Mouse (Mus musculus): ENCODE measurements around the gene Kcne3. TPM values are rescaled to one million over a fixed set of nuclear protein-coding genes. Genes with fewer than 3 reads are reported as not detected.

The Kcne3 gene
- total and polyA plus RNA-seq, 3 experiments: 1.6 to 71.8 (median 21.8) TPM

- Histone ChIP-seq H3K9me3 (replicated peaks) (no peaks in the 10 kb centered on the region), H3K4me1 (ENCODE audit: insufficient read depth, low read depth, low read length) (peaks cover 79% of the 10 kb centered on the region), H3K36me3 (replicated peaks) (peaks cover 37% of the 10 kb centered on the region), H3K27me3 (ENCODE audit: insufficient read depth, low read length) (no peaks in the 10 kb centered on the region), H3K4me3 (ENCODE audit: low read depth, low read length) (peak overlapping the region; percentile 74)
- TF ChIP-seq TAL1 (conservative IDR thresholded peaks at IDR 0.05; ENCODE audit: low read depth, low read length): no peak
- TF ChIP-seq CTCF (IDR thresholded peaks at IDR 0.05; ENCODE audit: low read depth, low read length): no peak
- no peak for TF ChIP-seq GATA2 (IDR thresholded peaks at IDR 0.05; ENCODE audit: borderline replicate concordance, low read depth, low read length)
- TF ChIP-seq GATA1 (IDR thresholded peaks at IDR 0.05; ENCODE audit: borderline replicate concordance, low read length): no peak
- TF ChIP-seq POLR2AphosphoS5 (IDR thresholded peaks at IDR 0.05; ENCODE audit: insufficient replicate concordance, low read depth, low read length): no peak
- ATAC-seq (ENCODE audit: extremely low read depth, insufficient number of reproducible peaks, low FRiP score, poor library complexity, severe bottlenecking): no peak
- DNase-seq (ENCODE audit: low spot score): no peak
Measured at GRCm38 (mm10) chr7:100178891-100179233, 2.6 kb downstream of the Kcne3 start.

- TF ChIP-seq TAL1 (conservative IDR thresholded peaks at IDR 0.05; ENCODE audit: low read depth, low read length): peak; percentile 66
- TF ChIP-seq GATA2 (IDR thresholded peaks at IDR 0.05; ENCODE audit: borderline replicate concordance, low read depth, low read length): no peak
- Histone ChIP-seq H3K4me3 (ENCODE audit: low read depth, low read length) (peak overlapping the region; percentile 74), H3K27me3 (ENCODE audit: insufficient read depth, low read length) (no peaks in the 10 kb centered on the region), H3K4me1 (ENCODE audit: insufficient read depth, low read depth, low read length) (peaks cover 85% of the 10 kb centered on the region), H3K36me3 (replicated peaks) (peaks cover 42% of the 10 kb centered on the region), H3K9me3 (replicated peaks) (no peaks in the 10 kb centered on the region)
- DNase-seq (ENCODE audit: low spot score) (peak; percentile 35), ATAC-seq (ENCODE audit: extremely low read depth, insufficient number of reproducible peaks, low FRiP score, poor library complexity, severe bottlenecking) (peak; percentile 38; the same call in 1 of the 2 replicates)
Measured at GRCm38 (mm10) chr7:100179394-100179793, 3.1 kb downstream of the Kcne3 start.

GRCm38 (mm10) chr7:100179836-100180407, 3.6 kb downstream of the Kcne3 start:
- peak overlapping the region; percentile 74 for H3K4me3 ChIP-seq (ENCODE audit: low read depth, low read length)
- DNase-seq (ENCODE audit: low spot score) (no peak), ATAC-seq (ENCODE audit: extremely low read depth, insufficient number of reproducible peaks, low FRiP score, poor library complexity, severe bottlenecking) (no peak)
- no peaks in the 10 kb centered on the region for H3K27me3 ChIP-seq (ENCODE audit: insufficient read depth, low read length)
- no peak for TF ChIP-seq TAL1 (conservative IDR thresholded peaks at IDR 0.05; ENCODE audit: low read depth, low read length)
- H3K4me1 ChIP-seq (ENCODE audit: insufficient read depth, low read depth, low read length): peaks cover 86% of the 10 kb centered on the region
- H3K9me3 ChIP-seq (replicated peaks): no peaks in the 10 kb centered on the region
- H3K36me3 ChIP-seq (replicated peaks): peaks cover 47% of the 10 kb centered on the region

- Histone ChIP-seq H3K4me3 (ENCODE audit: low read depth, low read length) (no peak overlapping the region), H3K36me3 (replicated peaks) (peaks cover 54% of the 10 kb centered on the region), H3K4me1 (ENCODE audit: insufficient read depth, low read depth, low read length) (peaks cover 76% of the 10 kb centered on the region), H3K9me3 (replicated peaks) (no peaks in the 10 kb centered on the region), H3K27me3 (ENCODE audit: insufficient read depth, low read length) (no peaks in the 10 kb centered on the region)
- ATAC-seq (ENCODE audit: extremely low read depth, insufficient number of reproducible peaks, low FRiP score, poor library complexity, severe bottlenecking) (no peak), DNase-seq (ENCODE audit: low spot score) (no peak)
- TF ChIP-seq POLR2AphosphoS5 (IDR thresholded peaks at IDR 0.05; ENCODE audit: insufficient replicate concordance, low read depth, low read length): no peak
- TF ChIP-seq CTCF (IDR thresholded peaks at IDR 0.05; ENCODE audit: low read depth, low read length): no peak
- TF ChIP-seq GATA2 (IDR thresholded peaks at IDR 0.05; ENCODE audit: borderline replicate concordance, low read depth, low read length): no peak
- TF ChIP-seq TAL1 (conservative IDR thresholded peaks at IDR 0.05; ENCODE audit: low read depth, low read length): no peak
- TF ChIP-seq GATA1 (IDR thresholded peaks at IDR 0.05; ENCODE audit: borderline replicate concordance, low read length): no peak
Measured at GRCm38 (mm10) chr7:100181176-100181575, 4.9 kb downstream of the Kcne3 start.

GRCm38 (mm10) chr7:100181614-100182013, 5.3 kb downstream of the Kcne3 start:
- DNase-seq (ENCODE audit: low spot score) (no peak), ATAC-seq (ENCODE audit: extremely low read depth, insufficient number of reproducible peaks, low FRiP score, poor library complexity, severe bottlenecking) (no peak)
- H3K4me3 ChIP-seq (ENCODE audit: low read depth, low read length): no peak overlapping the region
- H3K4me1 ChIP-seq (ENCODE audit: insufficient read depth, low read depth, low read length): peaks cover 76% of the 10 kb centered on the region
- peaks cover 58% of the 10 kb centered on the region for H3K36me3 ChIP-seq (replicated peaks)
- TF ChIP-seq GATA1 (IDR thresholded peaks at IDR 0.05; ENCODE audit: borderline replicate concordance, low read length) (no peak), CTCF (IDR thresholded peaks at IDR 0.05; ENCODE audit: low read depth, low read length) (no peak), GATA2 (IDR thresholded peaks at IDR 0.05; ENCODE audit: borderline replicate concordance, low read depth, low read length) (no peak), TAL1 (conservative IDR thresholded peaks at IDR 0.05; ENCODE audit: low read depth, low read length) (no peak), POLR2AphosphoS5 (IDR thresholded peaks at IDR 0.05; ENCODE audit: insufficient replicate concordance, low read depth, low read length) (no peak)
- H3K27me3 ChIP-seq (ENCODE audit: insufficient read depth, low read length): no peaks in the 10 kb centered on the region
- no peaks in the 10 kb centered on the region for H3K9me3 ChIP-seq (replicated peaks)

- Histone ChIP-seq H3K27me3 (ENCODE audit: insufficient read depth, low read length) (no peaks in the 10 kb centered on the region), H3K4me1 (ENCODE audit: insufficient read depth, low read depth, low read length) (peaks cover 68% of the 10 kb centered on the region), H3K4me3 (ENCODE audit: low read depth, low read length) (no peak overlapping the region), H3K9me3 (replicated peaks) (no peaks in the 10 kb centered on the region), H3K36me3 (replicated peaks) (peaks cover 63% of the 10 kb centered on the region)
- DNase-seq (ENCODE audit: low spot score) (no peak), ATAC-seq (ENCODE audit: extremely low read depth, insufficient number of reproducible peaks, low FRiP score, poor library complexity, severe bottlenecking) (no peak)
- TF ChIP-seq CTCF (IDR thresholded peaks at IDR 0.05; ENCODE audit: low read depth, low read length): no peak
- TF ChIP-seq GATA2 (IDR thresholded peaks at IDR 0.05; ENCODE audit: borderline replicate concordance, low read depth, low read length): no peak
- TF ChIP-seq TAL1 (conservative IDR thresholded peaks at IDR 0.05; ENCODE audit: low read depth, low read length): no peak
- TF ChIP-seq POLR2AphosphoS5 (IDR thresholded peaks at IDR 0.05; ENCODE audit: insufficient replicate concordance, low read depth, low read length): no peak
- no peak for TF ChIP-seq GATA1 (IDR thresholded peaks at IDR 0.05; ENCODE audit: borderline replicate concordance, low read length)
Measured at GRCm38 (mm10) chr7:100182388-100182787, 6.1 kb downstream of the Kcne3 start.

- no peak overlapping the region for H3K4me3 ChIP-seq (ENCODE audit: low read depth, low read length)
- peaks cover 6% of the 10 kb centered on the region; the same call in 1 of the 2 replicates for H3K27me3 ChIP-seq (ENCODE audit: insufficient read depth, low read length)
- 0 out of 2 replicates have a peak, but pooled peaks have one; percentile 49 for TF ChIP-seq CTCF (IDR thresholded peaks at IDR 0.05; ENCODE audit: low read depth, low read length)
- TF ChIP-seq TAL1 (conservative IDR thresholded peaks at IDR 0.05; ENCODE audit: low read depth, low read length): no peak
- DNase-seq (ENCODE audit: low spot score) (peak; percentile 35), ATAC-seq (ENCODE audit: extremely low read depth, insufficient number of reproducible peaks, low FRiP score, poor library complexity, severe bottlenecking) (no peak)
- peaks cover 36% of the 10 kb centered on the region for H3K36me3 ChIP-seq (replicated peaks)
- H3K9me3 ChIP-seq (replicated peaks): no peaks in the 10 kb centered on the region
- peaks cover 16% of the 10 kb centered on the region for H3K4me1 ChIP-seq (ENCODE audit: insufficient read depth, low read depth, low read length)
Measured at GRCm38 (mm10) chr7:100187601-100188000, 11.3 kb downstream of the Kcne3 start.
